Mouse (Mus musculus) heart, postnatal 4 days (tissue): ENCODE measurements at regions not wholly inside any gene's neighbourhood (a gene's known extent, or its start where the extent isn't known, plus 50 kb on each side); places are given as distances from the start of the nearest gene placed in this dataset.
"Not testable (repeated sequence)": the region's sequence is repeated elsewhere in the genome, so short reads cannot be mapped to it uniquely, and the experiment has no call there.

Experiments used
- DNase-seq: peaks from one replicate; pipeline ENCODE4 v3.0.0; 2021

DNA sequence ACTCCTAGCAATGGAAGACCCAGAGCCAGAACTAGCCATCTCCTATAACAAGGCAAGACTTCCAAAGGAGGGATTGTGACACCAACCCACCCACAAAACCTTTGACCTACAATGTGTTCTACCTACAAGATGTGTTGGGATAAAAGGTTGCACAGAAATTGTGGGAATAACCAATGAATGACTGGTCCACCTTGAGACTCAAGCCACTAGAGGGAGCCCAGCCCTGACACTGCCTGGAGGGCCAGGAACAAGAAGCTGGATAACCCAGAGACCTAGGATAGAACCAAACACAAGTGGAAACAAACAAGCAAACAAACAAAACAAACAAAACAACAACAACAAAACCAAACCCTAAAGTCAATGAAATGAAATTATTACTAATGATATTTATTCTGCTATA lies 288.8 kb downstream of the Dchs2 start:
- peak; percentile 60 for DNase-seq

DNA sequence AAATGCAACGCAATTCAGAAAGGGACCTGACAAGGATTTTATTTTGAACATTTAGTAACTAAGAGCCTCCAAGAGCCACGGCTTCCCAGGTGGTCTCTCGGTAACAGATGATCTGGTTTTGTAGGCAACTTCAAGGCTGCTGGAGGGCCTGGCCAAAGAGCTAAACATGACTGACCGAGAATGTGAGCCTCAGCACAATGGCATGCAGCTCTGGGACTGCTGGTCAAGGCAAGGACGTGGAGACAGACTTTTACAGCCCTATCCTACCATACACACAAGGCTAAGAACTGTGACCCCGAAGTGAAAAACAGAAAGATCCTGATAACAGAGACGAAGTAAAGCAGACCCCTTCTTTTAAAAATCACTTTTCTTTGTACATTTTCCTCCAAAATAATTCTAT lies 296.5 kb downstream of the Dchs2 start:
- no peak for DNase-seq

DNA sequence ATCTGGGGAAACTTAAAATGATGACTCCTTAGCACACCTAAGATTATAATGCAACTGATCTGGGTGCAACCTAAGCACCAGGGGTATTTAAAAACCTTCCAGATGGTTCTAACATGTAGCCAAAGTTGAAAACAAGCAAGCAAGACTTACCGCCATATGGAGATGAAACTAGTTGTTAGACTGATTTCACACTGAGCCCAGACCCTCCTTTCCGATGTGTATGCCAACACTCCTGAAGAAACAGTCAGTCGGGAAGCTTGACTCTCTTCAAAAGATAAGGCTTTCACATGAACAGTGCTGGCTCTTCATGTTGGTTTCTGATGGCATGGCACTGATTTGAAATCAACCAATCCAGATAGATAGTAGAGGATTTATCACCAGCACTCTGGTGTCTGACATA lies 301.6 kb downstream of the Dchs2 start:
- no peak for DNase-seq

DNA sequence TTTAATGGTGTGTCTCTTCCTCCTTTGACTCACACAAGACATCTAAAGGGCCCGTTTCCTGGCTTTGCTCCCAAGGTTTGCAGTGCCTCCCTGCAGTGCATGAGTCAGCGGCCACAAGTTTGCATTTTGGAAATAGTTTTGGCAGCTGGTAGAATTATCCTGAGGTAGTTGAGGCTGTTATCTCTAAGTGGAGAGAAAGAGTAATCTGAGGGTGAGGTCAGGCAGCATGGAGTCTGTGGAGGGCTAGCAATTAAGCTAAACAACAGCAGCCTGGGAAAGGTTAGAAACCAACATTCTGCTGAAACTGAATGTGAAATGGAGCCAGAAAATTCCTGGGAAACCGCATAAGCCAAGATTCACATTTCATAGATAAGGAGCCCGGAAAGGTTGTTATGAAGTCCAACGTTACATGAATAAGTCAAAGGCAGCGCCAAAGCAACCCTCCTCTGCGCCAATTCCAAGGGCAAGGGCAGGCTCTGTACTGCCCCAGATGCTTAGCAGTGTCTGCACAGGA lies 318.5 kb downstream of the Dchs2 start:
- DNase-seq: peak; percentile 79

DNA sequence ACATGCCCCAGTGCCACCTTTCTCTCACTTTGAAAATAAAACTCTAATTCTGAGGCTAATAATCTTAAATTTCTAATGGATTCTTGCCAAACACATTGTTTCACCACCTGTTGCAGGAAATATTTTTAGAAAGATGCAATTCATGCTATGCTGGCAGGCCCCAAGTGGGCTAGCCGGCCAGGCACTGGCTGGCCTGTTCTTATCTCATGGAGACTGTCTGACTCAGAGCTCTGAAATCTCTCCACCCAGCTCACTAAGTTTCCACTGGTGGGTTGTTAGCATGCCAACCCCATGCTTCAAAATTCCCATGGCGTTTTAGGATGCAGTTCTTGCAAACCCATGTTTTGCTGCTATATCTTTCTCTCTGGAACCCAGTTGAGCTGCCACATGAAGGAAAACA lies 315.5 kb upstream of the Sfrp2 start:
- peak; percentile 51 for DNase-seq

DNA sequence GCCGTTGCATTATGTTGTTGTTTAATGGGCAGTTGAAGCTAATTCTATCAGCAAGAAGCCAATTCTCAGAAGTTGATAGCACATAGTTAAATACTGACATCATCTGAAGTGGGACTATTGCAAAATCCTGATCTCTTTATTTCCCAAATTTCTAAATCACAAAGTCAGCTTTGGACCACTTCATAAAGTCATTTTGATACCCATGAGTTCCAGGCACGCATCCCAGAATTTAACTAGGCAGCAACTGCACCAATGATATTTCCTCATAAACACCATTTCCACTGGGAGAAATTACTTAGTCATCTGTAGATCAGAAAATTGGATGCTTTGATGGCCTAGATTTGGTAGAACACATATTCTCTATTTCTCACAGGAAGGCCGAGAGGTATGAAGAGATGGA lies 314.8 kb upstream of the Sfrp2 start:
- no peak for DNase-seq

DNA sequence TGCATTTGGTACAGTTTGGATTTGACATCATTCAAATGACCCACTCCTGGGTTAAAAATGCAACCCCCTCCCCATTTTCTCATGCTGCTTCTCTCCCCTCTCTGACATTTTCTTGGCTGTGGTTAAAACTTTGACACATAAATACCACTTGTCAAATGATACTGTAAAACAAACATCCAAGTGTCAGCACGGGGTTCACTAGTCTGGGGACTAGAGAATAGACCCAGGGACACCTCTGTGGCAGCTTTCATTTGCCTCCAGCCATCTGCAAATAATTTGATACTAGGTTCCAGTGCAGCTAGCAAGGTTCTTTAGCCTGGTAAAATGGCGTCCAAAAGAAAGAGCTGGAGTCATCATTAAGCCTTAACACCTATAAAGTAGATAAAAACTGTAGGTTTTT lies 312.7 kb upstream of the Sfrp2 start:
- no peak for DNase-seq

DNA sequence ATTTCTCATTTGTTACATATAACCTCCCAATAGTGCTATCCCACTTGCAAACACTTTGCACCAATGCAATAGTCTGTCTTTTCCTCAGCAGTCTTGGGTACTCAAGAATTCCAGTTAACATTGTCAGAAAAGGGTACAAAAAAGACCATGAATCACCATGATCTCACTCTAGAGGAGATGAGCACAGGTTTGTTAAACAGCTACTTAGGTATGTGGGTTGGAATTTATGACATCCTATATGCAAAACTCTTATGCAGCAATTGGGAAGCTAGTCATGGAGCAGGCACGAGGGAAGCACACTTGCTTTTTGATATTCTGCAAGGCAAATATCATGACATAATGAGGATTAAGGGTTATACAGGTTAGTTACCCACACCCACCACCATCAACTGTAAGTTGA lies 307.7 kb upstream of the Sfrp2 start:
- DNase-seq: no peak

DNA sequence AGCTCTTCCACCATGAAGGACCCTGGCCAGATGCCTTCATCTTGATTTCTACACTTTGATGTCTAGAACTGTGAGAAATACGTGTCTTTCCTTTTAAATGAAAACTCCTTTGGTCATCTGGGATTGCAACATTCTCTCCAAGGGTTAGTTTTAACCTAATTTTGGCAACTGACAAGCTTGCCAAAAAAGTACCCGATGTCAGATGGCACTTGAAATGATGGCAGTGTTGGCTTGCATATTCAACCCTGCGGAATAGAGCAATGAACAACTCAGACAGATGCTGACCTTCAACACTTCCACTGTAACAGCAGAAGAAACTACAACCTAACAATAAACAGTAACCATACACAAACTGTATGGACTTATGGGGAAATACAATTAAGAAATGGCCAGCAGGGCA lies 286.9 kb upstream of the Sfrp2 start:
- DNase-seq: no peak

DNA sequence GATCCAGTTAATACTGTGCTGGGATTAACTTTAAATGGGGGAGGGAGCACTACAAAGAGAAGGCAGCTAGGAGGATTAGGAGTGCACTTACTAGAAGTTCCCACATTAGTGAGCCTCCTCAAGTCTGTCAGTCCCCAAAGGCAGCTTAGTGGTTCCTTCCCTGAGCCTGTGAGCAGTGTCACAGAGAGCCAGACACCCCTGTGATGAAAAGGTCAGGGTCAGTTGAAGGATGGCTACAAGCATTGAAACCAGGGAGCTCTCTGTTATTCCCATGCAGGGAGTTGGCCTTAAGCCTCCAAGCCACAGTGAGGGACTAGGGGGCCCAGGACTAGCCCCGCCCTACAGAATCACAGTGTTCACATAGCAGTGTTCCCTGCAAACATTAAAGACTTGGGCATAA lies 285.9 kb upstream of the Sfrp2 start:
- DNase-seq: no peak

DNA sequence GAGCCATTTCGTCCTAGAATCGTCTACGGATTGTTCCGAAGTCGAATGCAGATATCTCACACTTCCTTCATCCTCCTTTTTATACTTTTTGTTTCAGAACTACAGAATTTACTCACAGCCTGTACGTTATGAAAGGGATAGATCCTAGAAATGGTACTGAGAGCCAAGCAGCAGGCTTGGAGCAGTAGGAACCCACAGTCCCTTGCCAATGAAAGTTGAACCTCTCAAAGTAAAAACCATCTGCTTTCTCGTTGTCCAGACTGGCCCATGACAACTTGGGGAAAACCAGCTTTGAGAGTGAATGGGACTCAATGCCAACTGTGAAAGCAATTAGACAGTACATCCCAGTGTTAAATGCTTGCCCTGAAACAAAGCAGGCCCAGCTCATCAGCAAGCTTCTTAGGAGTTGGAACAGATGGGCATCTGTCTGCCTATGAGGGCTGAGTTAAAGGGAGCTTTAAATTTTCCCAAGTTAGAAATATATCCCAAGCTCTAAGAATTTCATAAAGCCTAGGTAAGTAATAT lies 279.9 kb upstream of the Sfrp2 start:
- DNase-seq: no peak

DNA sequence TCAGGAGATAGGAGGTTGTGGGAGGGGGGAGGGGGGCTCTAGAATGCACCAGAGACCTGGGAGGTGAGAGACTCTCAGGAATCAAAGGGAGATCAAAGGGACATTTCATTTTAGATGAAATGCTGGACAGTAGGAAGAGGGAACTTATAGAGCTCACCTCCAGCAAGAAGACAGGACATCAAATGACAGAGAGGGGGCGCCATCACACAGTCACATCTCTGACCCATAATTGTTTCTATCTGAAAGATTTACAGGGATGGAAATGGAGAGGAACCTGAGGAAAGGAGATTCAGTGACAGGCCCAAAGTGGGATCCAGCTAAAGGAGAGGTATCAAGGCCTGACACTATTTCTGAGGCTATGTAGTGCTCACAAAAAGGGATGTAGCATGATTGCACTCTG lies 270.5 kb upstream of the Sfrp2 start:
- DNase-seq: peak; percentile 22

DNA sequence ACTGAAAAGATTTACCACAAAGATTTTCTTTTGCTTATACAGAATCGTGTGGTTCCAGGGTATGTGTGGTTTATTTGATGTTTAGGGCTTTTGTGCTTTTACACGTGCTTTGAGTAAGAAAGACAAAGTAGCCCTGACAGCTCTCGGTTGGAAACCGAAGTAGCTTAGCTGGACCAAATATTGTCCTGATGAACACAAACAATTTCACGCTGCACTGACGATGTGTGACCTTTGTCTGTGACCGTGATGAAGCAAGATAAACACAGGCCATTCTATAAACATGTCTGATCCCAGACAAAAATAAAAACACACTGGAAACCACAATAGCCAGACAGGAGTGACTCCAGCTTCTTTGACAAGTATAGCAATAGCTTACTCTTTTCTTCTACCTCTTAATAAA lies 262.2 kb upstream of the Sfrp2 start:
- DNase-seq: no peak

DNA sequence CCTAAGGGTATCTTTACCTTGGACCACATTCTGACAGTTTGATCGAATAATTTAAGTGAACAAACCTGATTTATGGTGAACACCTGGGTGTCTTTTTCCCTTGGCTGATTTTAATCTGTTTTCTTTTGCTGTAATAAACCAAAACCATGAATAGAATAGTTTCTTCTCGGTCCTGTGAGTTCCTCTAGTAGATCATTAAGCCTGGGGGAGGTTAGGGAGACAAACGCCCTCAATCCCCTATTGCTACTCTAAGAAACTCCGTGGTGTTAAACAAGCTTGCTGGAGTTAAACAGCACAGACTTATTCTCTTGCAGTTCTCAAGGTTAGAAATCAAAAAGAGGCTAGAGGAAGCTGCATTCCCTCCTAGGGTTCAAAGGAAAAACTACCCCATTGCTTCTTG lies 249.5 kb upstream of the Sfrp2 start:
- DNase-seq: no peak

DNA sequence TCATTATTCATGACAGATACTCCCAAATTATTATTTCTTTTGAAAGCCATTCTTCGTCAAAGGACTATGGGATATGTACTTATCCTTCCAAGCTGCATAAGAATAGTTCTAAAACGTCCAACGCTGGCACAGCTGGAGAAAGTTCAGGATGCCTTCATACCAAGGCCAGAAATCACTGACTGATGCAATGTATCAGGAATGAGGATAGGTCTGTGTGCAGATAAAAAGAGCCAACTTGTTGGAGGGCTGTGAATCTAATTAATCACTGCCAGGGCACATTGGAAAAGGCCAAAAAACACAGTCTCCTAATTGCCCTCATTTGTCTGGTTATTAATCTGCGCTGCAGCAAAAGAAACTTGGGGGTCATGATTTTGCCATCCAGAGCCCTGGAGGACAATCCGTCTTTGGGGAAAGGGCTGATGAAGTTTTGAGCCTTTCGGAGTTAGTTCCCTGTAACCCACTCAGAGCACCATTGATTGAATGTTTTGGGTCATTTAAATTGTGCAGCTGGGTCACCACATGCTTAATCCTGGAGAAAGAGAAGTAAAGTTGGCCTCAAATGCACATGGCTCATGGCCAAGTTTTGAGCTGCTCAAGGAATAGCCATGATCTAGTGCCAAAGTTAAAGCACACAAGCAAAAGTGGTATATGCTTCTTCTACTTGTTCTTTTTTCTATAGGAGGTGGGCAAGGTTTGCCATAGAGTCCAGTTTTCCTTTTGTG lies 248.0 kb upstream of the Sfrp2 start:
- DNase-seq: peak; percentile 55

DNA sequence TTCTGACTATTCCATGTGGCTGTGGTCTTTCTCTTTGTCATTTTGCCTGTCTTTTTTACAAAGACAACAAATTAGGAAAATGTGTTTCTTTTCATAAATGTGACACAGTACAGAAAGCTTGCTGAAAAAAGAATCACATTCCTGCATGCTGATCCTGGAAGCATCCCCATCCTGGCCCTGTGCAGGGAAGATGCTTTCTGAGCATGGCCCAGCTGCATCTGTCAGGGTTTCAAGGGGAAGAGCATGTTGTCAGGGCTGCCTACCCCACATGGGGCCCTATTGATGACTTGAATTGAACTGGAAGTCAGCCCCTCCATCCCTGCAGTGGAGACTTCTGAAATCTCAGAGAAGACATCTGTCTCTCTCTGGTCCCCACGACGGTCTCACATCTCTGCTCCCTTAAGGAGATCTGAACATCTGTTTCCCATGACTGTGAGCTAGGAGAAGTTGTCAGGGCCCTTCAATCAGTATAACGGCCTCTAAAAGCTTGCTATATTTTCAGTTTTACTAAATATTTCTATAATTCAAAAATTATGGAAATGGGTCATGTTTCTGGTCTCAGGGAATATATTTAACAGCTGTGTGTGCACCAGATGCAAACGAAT lies 235.8 kb upstream of the Sfrp2 start:
- DNase-seq: no peak

DNA sequence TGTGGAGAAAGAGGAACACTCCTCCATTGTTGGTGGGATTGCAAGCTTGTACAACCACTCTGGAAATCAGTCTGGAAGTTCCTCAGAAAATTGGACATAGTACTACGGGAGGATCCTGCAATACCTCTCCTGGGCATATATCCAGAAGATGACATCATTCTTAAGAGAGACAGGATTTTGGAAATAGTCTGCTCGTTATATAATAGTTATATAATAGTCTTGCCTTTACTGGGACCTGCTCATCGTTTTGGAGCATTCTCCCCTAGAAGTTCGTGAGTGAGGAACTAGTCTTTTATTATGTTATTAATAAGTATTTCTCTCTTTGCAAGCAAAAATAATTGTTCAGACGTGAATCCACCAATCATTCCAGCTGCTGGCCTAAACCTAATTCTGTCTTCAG lies 229.5 kb upstream of the Sfrp2 start:
- not testable (repeated sequence) for DNase-seq

DNA sequence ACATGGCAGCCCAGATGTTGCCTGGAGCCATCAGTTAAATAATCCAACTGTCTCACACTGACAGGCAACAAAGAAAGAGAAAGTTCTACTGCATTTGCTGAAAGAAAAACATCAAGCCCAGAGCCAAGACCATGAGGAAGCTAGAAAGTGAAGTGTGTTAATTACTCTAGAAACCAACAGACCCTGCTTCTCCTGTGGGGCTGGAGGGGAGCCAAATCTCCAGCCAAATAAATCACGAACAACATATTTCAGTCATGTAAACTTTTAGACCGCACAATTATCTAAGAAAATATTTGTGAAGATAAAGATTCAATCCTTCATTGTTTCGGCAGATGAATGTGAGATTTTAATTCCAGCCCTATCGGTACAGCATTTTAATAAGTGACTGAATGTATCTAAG lies 228.9 kb upstream of the Sfrp2 start:
- no peak for DNase-seq

DNA sequence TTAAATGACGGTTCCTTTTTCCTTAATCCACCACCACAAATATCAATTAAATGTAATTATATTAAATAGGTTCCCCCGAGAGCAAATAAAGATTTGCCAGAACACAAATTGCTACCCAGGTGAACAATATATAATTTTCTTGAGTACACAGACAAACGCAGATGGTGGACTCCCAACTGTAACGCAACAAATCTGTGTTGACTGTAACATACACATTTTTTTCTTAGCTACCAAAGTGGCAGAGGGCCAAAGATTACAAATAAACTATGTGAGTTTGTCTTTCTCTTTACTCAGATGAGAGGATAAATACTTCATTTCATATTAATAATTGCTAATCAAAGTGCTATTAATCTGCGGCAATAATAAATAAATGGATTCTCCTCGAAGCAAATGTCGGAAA lies 228.4 kb upstream of the Sfrp2 start:
- no peak for DNase-seq

DNA sequence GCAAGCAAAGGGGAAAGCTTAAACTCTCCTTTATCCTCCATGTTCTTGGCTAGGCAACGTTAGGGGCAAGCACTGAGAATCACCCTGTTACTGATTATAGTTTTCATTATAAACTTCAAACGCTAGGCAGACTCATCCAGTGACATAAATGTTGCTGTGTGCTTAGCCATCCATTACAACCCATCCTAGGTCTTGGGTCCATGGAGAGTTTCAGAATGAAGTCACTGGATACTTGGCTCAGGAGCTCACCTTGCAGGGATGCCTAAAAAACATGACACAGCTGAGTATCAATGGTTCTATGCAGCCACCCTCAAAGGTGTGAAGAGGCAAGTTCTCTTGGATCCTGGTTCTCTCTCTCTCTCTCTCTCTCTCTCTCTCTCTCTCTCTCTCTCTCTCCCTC lies 227.2 kb upstream of the Sfrp2 start:
- no peak for DNase-seq

DNA sequence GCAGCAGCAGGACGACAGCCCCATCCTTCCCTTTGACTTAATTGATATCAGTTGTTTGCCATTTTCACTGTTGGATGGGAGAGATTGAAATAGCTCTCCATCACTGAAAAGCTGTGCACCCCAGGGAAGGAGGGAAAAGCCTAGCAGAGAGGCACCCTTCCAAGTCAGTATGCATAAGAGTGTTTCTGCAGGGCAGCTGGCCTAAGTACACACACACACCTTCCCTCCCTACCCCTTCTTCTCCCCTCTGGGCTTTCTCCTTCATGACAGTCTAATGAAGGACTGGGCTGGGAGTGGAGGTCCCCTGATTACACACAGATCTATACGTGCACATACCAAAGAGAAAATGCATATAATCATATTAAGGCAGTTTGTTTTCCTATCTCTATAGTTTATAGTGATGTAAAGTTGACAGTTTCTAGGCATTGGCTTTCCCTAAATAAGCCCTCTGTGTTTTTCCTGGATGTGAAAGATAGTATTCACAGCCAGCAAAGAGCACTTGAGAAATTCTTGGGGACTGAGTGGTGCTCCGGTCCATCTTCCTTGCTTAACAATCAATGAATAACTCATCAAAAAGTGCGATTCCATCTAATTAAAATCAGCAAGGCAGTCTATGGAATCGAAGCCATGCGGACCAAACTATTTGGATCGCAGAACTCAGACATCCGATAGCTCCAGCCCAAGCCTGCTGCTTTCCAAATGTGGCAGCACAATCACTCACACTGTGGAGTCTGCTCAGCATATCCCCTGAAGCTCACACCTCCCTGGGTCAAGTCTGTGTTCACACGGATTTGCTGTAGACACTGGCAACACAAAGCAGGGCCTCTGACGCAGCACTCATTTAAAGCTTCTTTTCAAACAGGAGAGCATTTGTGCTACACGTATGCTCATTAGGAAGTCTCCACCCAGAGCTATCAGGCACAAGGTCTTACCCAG lies 224.9 kb upstream of the Sfrp2 start:
- DNase-seq: no peak

DNA sequence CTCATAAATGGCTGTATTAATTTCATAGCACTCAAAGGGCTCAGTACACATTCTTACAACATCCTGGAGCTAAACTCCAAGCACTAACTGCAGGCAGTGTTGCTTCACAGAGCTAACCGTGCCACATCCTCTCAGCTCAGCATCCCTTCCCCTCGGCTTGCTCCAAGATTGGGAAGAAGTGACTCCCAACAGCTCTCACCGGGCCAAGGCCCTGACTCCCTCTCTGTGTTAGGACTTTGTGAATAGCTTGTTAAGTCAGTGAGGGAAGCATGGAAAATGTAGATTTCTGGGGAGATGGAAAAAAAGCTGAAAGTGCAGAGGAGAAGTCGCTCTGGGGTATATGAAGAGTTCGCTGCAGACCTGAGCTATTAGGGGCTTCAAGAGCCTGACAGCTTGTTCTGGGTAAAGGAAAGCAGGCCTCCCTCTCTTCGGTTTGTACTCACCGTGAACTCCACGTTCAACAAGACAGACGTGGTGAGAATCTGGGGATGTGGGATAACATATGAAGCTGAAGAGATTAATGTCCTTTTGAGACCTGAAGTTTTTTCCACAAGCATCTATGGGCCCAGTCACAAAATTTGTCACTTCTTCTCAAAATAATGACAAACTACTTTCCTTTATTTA lies 213.5 kb upstream of the Sfrp2 start:
- DNase-seq: no peak

DNA sequence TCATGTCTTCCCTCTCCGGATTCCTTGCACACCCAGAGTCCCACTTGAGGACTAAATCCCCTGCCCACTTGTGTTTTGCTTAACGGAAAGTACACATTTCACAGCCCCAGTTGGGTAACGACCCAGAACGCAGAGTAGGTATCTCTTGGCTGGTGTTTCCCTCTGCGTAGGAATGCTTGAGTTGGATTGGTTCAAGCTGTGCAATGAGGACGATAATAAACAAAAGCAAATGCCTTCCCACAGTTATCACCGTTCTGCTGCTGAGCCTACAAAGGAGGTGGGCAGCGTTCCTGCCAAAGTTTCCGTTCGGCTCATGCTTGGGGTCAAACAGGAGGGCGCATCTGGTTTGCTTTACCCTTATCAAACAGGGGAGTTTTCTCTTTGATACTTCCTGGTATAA lies 212.3 kb upstream of the Sfrp2 start:
- peak; percentile 31 for DNase-seq
